Comparison of ENCODE assay signal across 8 mouse cellular contexts in the genomic region with DNA sequence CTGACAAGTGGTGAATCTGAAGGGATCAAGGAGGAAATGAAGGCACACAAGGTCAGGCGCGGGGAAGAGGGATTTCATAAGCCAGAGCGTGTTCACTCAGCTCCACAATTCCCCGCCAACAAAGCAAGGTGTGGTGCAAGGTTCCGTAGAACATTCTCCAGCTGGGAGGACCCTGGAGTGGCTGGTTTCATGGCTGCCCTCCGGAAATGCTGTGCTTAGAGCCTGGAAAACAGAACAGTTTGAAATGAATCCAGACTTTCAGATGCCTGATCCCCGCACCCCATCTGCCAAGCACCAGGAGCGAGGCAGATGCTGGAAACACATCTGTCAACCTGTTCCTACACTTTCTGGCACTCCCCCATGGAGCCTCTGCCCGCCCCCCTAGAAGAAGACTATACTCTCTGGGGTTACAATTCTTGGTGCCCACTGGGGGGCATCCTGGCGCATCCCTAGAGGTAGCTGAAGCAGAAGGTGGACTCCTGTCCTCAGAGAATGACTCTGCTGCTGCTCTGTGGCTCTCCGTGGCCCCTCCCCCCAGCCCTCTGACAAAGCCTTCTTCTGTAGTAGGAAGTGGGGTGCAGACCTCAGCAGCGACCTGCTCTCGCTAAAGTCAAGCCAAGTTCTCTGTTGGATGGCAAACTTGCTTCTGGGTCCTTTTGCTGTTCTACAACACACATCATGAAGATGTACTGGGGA. TPM values are rescaled to one million over a fixed set of nuclear protein-coding genes. Genes with fewer than 3 reads are reported as not detected.
DNase-seq lines count a peak whose midpoint lies in the region; ATAC-seq and TF ChIP-seq lines count a peak whose summit lies in the region.

No protein-coding gene starts in this region.

- ATAC-seq in heart, embryonic 11.5 days (replicated peaks; ENCODE audit: insufficient number of reproducible peaks, low FRiP score, low TSS enrichment), result no peak
- no peak for ATAC-seq in limb, embryonic 11.5 days (ENCODE audit: insufficient number of reproducible peaks, low FRiP score, low TSS enrichment, low read depth)
- no peak for ATAC-seq in cerebellum, adult (ENCODE audit: insufficient number of reproducible peaks, low FRiP score, low TSS enrichment)

- H3K27ac ChIP-seq in left cerebral cortex, adult 2 months, result no peak overlapping the region
- H3K27ac ChIP-seq in heart, embryonic 11.5 days (ENCODE audit: low read depth, low read length), result no peak overlapping the region
- no peak overlapping the region for H3K27ac ChIP-seq in limb, embryonic 11.5 days (replicated peaks; ENCODE audit: low read depth, low read length)

- no peaks in the 10 kb centered on the region for H3K9me3 ChIP-seq in heart, embryonic 11.5 days (replicated peaks; ENCODE audit: control insufficient read depth, low read length)
- no peaks in the 10 kb centered on the region for H3K9me3 ChIP-seq in limb, embryonic 11.5 days (ENCODE audit: control insufficient read depth, low read length)

- peak overlapping the region; percentile 29 for H3K4me2 ChIP-seq in heart, embryonic 11.5 days
- 0 out of 2 replicates have a peak overlapping the region, but pooled peaks have one; percentile 20 for H3K4me2 ChIP-seq in limb, embryonic 11.5 days (ENCODE audit: low read depth, severe bottlenecking)

- peak; percentile 36 for TF ChIP-seq CTCF in left cerebral cortex, adult 2 months (IDR thresholded peaks at IDR 0.05)

- H3K4me1 ChIP-seq in heart, embryonic 11.5 days (ENCODE audit: control insufficient read depth, insufficient read depth, low read length), result peaks cover 6% of the 10 kb centered on the region; the same call in 1 of the 2 replicates
- peaks cover 4% of the 10 kb centered on the region; the same call in 1 of the 2 replicates for H3K4me1 ChIP-seq in limb, embryonic 11.5 days (ENCODE audit: control insufficient read depth, insufficient read depth, low read length)

- 23% methylated on average over 13 of the region's 13 CpGs for WGBS in heart, embryonic 11.5 days (ENCODE audit: insufficient replicate concordance)
- WGBS in limb, embryonic 11.5 days, result 18% methylated on average over 13 of the region's 13 CpGs

- H3K27me3 ChIP-seq in heart, embryonic 11.5 days (ENCODE audit: control insufficient read depth, insufficient read depth, low read length), result no peaks in the 10 kb centered on the region
- H3K27me3 ChIP-seq in limb, embryonic 11.5 days (ENCODE audit: control insufficient read depth, insufficient read depth, low read length), result no peaks in the 10 kb centered on the region

- peak in 1 of 2 experiments; percentile 17 for DNase-seq in left cerebral cortex, adult 2 months (ENCODE audit: extremely low spot score in 1 of 2, low spot score in 2 of 2)
- no peak for DNase-seq in left cerebral cortex, postnatal 25 days (ENCODE audit: low spot score in 2 of 2)
- peak; percentile 3 for DNase-seq in adrenal gland, adult 8-10 months
- no peak for DNase-seq in limb, embryonic 11.5 days (ENCODE audit: low spot score)
- DNase-seq in testis, postnatal 10 days (ENCODE audit: low spot score), result peak; percentile 42
- DNase-seq in cerebellum, postnatal 36 days, result no peak

- H3K36me3 ChIP-seq in heart, embryonic 11.5 days (ENCODE audit: control insufficient read depth, insufficient read depth, low read length), result no peaks in the 10 kb centered on the region
- no peaks in the 10 kb centered on the region for H3K36me3 ChIP-seq in limb, embryonic 11.5 days (ENCODE audit: control insufficient read depth, insufficient read depth, low read length)

- no peak overlapping the region for H3K4me3 ChIP-seq in left cerebral cortex, adult 2 months
- H3K4me3 ChIP-seq in heart, embryonic 11.5 days (ENCODE audit: low read depth, low read length), result no peak overlapping the region
- no peak overlapping the region for H3K4me3 ChIP-seq in limb, embryonic 11.5 days (ENCODE audit: low read depth, low read length)

- intact Hi-C loops in left cerebral cortex, adult 2 months (cut with DNase I), result loop anchor here (5.0 kb wide), 1 partner anchor 46 kb away; no protein-coding TSS in a partner anchor
- intact Hi-C loops in left cerebral cortex, postnatal 25 days (cut with DNase I), result no loop called here

- no peak overlapping the region for H3K9ac ChIP-seq in heart, embryonic 11.5 days (ENCODE audit: low read depth, low read length)
- H3K9ac ChIP-seq in limb, embryonic 11.5 days (ENCODE audit: low read length), result no peak overlapping the region

RNA-seq across cellular contexts. Expression of gene Mafb, which starts 54.5 kb away (rescaled TPM):
- 10 to 100 TPM; 20.3 to 20.6 TPM for total RNA-seq in left cerebral cortex, adult 2 months (2021)
- 10 to 100 TPM; 19.1 to 19.4 TPM for total RNA-seq in left cerebral cortex, postnatal 25 days (2021)
- total RNA-seq in adrenal gland, adult 8-10 months (2022), result 10 to 100 TPM; 13.0 to 15.2 (median 14.0) TPM
- polyA plus RNA-seq in heart, embryonic 11.5 days (2014; fragmentation: Nextera tagmentation; extraction: Ambion mirVana), result 5.3 and 5.4 TPM in 2 replicates
- 5.4 and 6.5 TPM in 2 replicates for polyA plus RNA-seq in limb, embryonic 11.5 days (2014; fragmentation: Nextera tagmentation; extraction: Ambion mirVana)

Comparison
In these comparisons a context has a peak if more than half of its experiments do, and no peak if none do; other contexts are left out.
1. DNase-seq: peak in adrenal gland, adult 8-10 months (single experiment) and testis, postnatal 10 days (single experiment); none in left cerebral cortex, postnatal 25 days (0 of 2), limb, embryonic 11.5 days (single experiment) and cerebellum, postnatal 36 days (0 of 2).